ENCODE assay signal across 8 mouse cellular contexts in the genomic region with DNA sequence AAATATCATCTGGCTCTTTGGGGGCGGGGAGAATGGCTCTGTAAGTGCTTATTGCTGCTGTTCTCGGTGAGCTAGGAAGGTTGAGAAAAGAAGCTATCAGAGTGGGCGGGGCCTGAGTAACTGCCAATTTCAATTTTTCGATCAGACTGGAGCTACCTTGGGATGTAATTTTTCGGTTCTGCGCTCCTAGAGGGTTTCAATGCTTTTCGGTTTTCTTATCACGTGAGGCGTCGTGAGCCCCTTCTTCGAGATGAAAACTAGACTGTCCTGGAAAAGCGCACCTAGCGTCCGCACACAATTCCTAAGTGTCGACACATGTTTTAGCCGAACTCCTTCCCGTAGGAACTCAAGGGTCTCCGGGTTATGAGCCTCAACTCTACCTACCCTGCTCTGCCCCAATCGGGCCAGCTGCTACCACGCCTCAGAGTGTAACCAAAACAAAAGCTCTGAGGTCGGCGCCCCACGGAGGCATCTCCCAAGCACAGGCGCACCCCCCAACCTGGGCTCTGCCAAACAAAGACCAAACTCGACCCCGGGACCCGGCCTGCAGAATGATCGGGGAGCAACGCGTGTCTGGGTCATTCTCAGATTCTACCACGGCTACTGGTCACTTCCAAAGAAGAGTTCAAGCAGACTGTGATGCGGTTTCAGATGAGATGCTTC. TPM values are rescaled to one million over a fixed set of nuclear protein-coding genes. Genes with fewer than 3 reads are reported as not detected.
DNase-seq lines count a peak whose midpoint lies in the region; ATAC-seq and TF ChIP-seq lines count a peak whose summit lies in the region.

No protein-coding gene starts in this region.

- H3K9ac ChIP-seq in heart, postnatal 0 days (replicated peaks; ENCODE audit: low read depth, low read length), result peak overlapping the region; percentile 62
- peak overlapping the region; percentile 68 for H3K9ac ChIP-seq in lung, embryonic 16.5 days (ENCODE audit: low read length)

- H3K36me3 ChIP-seq in heart, postnatal 0 days (replicated peaks; ENCODE audit: control insufficient read depth, insufficient read depth, low read length), result no peaks in the 10 kb centered on the region; the same call in 1 of the 2 replicates
- H3K36me3 ChIP-seq in lung, embryonic 16.5 days (ENCODE audit: control insufficient read depth, insufficient read depth, low read length), result no peaks in the 10 kb centered on the region

- TF ChIP-seq POLR2A in embryonic fibroblast, embryonic 13.5 days (IDR thresholded peaks at IDR 0.05; ENCODE audit: low read depth, low read length), result no peak

- no peak overlapping the region for H3K27ac ChIP-seq in embryonic fibroblast, embryonic 13.5 days (ENCODE audit: insufficient read depth, low read length)
- peak overlapping the region; percentile 72 for H3K27ac ChIP-seq in heart, postnatal 0 days (ENCODE audit: low read depth)
- no peak overlapping the region for H3K27ac ChIP-seq in lung, embryonic 16.5 days (ENCODE audit: low read length)

- peak; percentile 59 to 65 for DNase-seq in CD8-positive naive resting alpha-beta T cell, adult 2 months (ENCODE audit: low read depth in 2 of 2, low spot score in 2 of 2)
- DNase-seq in adrenal gland, postnatal 10 days, result peak; percentile 53
- no peak for DNase-seq in heart, postnatal 0 days (ENCODE audit: low spot score)
- DNase-seq in layer of hippocampus, adult 8-10 months (ENCODE audit: low spot score in 2 of 2), result peak; percentile 23 to 39
- DNase-seq in right cerebral cortex, postnatal 10 days (ENCODE audit: low spot score in 2 of 2), result peak; percentile 64 to 68
- DNase-seq in urinary bladder, postnatal 25 days (ENCODE audit: low spot score), result peak; percentile 33

- no peaks in the 10 kb centered on the region for H3K27me3 ChIP-seq in heart, postnatal 0 days (ENCODE audit: control insufficient read depth, insufficient read depth, low read length)
- no peaks in the 10 kb centered on the region for H3K27me3 ChIP-seq in lung, embryonic 16.5 days (ENCODE audit: control insufficient read depth, insufficient read depth, low read depth, low read length)

- no peak for TF ChIP-seq EP300 in heart, postnatal 0 days (IDR thresholded peaks at IDR 0.05; ENCODE audit: low read depth)

- peak overlapping the region; percentile 89 for H3K4me3 ChIP-seq in embryonic fibroblast, embryonic 13.5 days (ENCODE audit: insufficient read depth, low read length)
- H3K4me3 ChIP-seq in heart, postnatal 0 days (ENCODE audit: low read depth, low read length), result peak overlapping the region; percentile 95
- peak overlapping the region; percentile 68 for H3K4me3 ChIP-seq in lung, embryonic 16.5 days (ENCODE audit: low read length)

- under 1% methylated on average over 32 of the region's 32 CpGs for WGBS in heart, postnatal 0 days
- under 1% methylated on average over 32 of the region's 32 CpGs for WGBS in lung, embryonic 16.5 days

- no peak for TF ChIP-seq CTCF in embryonic fibroblast, embryonic 13.5 days (IDR thresholded peaks at IDR 0.05; ENCODE audit: borderline replicate concordance, insufficient read depth, low read length)
- TF ChIP-seq CTCF in heart, postnatal 0 days (IDR thresholded peaks at IDR 0.05; ENCODE audit: low read depth), result no peak

- H3K4me1 ChIP-seq in embryonic fibroblast, embryonic 13.5 days (ENCODE audit: control insufficient read depth, insufficient read depth, low read length), result no peaks in the 10 kb centered on the region
- H3K4me1 ChIP-seq in heart, postnatal 0 days (ENCODE audit: control insufficient read depth, insufficient read depth), result no peaks in the 10 kb centered on the region
- no peaks in the 10 kb centered on the region for H3K4me1 ChIP-seq in lung, embryonic 16.5 days (replicated peaks; ENCODE audit: control insufficient read depth, insufficient read depth, low read length)

- H3K9me3 ChIP-seq in heart, postnatal 0 days (replicated peaks; ENCODE audit: control insufficient read depth, low read length), result no peaks in the 10 kb centered on the region
- no peaks in the 10 kb centered on the region for H3K9me3 ChIP-seq in lung, embryonic 16.5 days (ENCODE audit: control insufficient read depth, low read length)

- peak; percentile 25 for ATAC-seq in heart, postnatal 0 days (ENCODE audit: insufficient read depth, low read depth)
- peak; percentile 55 for ATAC-seq in lung, embryonic 16.5 days (ENCODE audit: low read depth)

- peak overlapping the region; percentile 95 for H3K4me2 ChIP-seq in heart, postnatal 0 days (ENCODE audit: low read depth, low read length)
- peak overlapping the region; percentile 73 for H3K4me2 ChIP-seq in lung, embryonic 16.5 days (ENCODE audit: low read depth, low read length)

RNA-seq across cellular contexts. Expression of a gene that starts 0.8 kb away (rescaled TPM):
- total RNA-seq in adrenal gland, postnatal 10 days (2021), result 1 to 10 TPM; 7.4 to 8.1 TPM
- polyA plus RNA-seq in embryonic fibroblast, embryonic 13.5 days (2011; ENCODE audit: insufficient read length, low read depth, missing spikeins), result 4.3 and 6.7 TPM in 2 replicates
- total RNA-seq in heart, postnatal 0 days (2014; rRNA removed; ENCODE audit: low replicate concordance), result 5.0 TPM in 2 replicates
- polyA plus RNA-seq in heart, postnatal 0 days (2015; fragmentation: Nextera tagmentation; extraction: Ambion mirVana), result 3.1 and 4.9 TPM in 2 replicates
- 10 to 100 TPM; 16.4 to 21.1 (median 18.9) TPM for total RNA-seq in layer of hippocampus, adult 8-10 months (2022)
- polyA plus RNA-seq in lung, embryonic 16.5 days (2015; fragmentation: Nextera tagmentation; extraction: Ambion mirVana), result 9.8 and 11.0 TPM in 2 replicates

RNA-seq across cellular contexts. Expression of a gene that starts 32.3 kb away (rescaled TPM):
- 100 to 1,000 TPM; 800 to 819 TPM for total RNA-seq in adrenal gland, postnatal 10 days (2021)
- polyA plus RNA-seq in embryonic fibroblast, embryonic 13.5 days (2011; ENCODE audit: insufficient read length, low read depth, missing spikeins), result 978 and 1,034 TPM in 2 replicates
- total RNA-seq in heart, postnatal 0 days (2014; rRNA removed; ENCODE audit: low replicate concordance), result 467 and 488 TPM in 2 replicates
- 617 and 635 TPM in 2 replicates for polyA plus RNA-seq in heart, postnatal 0 days (2015; fragmentation: Nextera tagmentation; extraction: Ambion mirVana)
- 100 to 1,000 TPM; 327 to 441 (median 373) TPM for total RNA-seq in layer of hippocampus, adult 8-10 months (2022)
- polyA plus RNA-seq in lung, embryonic 16.5 days (2015; fragmentation: Nextera tagmentation; extraction: Ambion mirVana), result 682 and 760 TPM in 2 replicates

RNA-seq across cellular contexts. Expression of a gene that starts 38.7 kb away (rescaled TPM):
- total RNA-seq in adrenal gland, postnatal 10 days (2021), result 1 to 10 TPM; 1.6 to 2.0 TPM
- polyA plus RNA-seq in embryonic fibroblast, embryonic 13.5 days (2011; ENCODE audit: insufficient read length, low read depth, missing spikeins), result 1.1 and 1.4 TPM in 2 replicates
- 0.08 TPM in 1 of 2 replicates, not detected in the other for total RNA-seq in heart, postnatal 0 days (2014; rRNA removed; ENCODE audit: low replicate concordance)
- polyA plus RNA-seq in heart, postnatal 0 days (2015; fragmentation: Nextera tagmentation; extraction: Ambion mirVana), result 0.20 and 0.21 TPM in 2 replicates
- 10 to 100 TPM; 12.6 to 13.0 (median 12.8) TPM for total RNA-seq in layer of hippocampus, adult 8-10 months (2022)
- 0.99 and 1.1 TPM in 2 replicates for polyA plus RNA-seq in lung, embryonic 16.5 days (2015; fragmentation: Nextera tagmentation; extraction: Ambion mirVana)

RNA-seq across cellular contexts. Expression of a gene that starts 39.9 kb away (rescaled TPM):
- total RNA-seq in adrenal gland, postnatal 10 days (2021), result 10 to 100 TPM; 17.0 to 17.7 TPM
- polyA plus RNA-seq in embryonic fibroblast, embryonic 13.5 days (2011; ENCODE audit: insufficient read length, low read depth, missing spikeins), result 15.5 and 15.9 TPM in 2 replicates
- 4.6 and 14.5 TPM in 2 replicates for total RNA-seq in heart, postnatal 0 days (2014; rRNA removed; ENCODE audit: low replicate concordance)
- polyA plus RNA-seq in heart, postnatal 0 days (2015; fragmentation: Nextera tagmentation; extraction: Ambion mirVana), result 6.7 and 7.6 TPM in 2 replicates
- total RNA-seq in layer of hippocampus, adult 8-10 months (2022), result 10 to 100 TPM; 45.7 to 56.3 (median 50.5) TPM
- polyA plus RNA-seq in lung, embryonic 16.5 days (2015; fragmentation: Nextera tagmentation; extraction: Ambion mirVana), result 18.3 and 18.7 TPM in 2 replicates

Comparison
In these comparisons a context has a peak if more than half of its experiments do, and no peak if none do; other contexts are left out.
1. RNA of a gene that starts 38.7 kb away (total RNA-seq): 12.6 to 13.0 TPM in layer of hippocampus, adult 8-10 months; 1.6 to 2.0 TPM in adrenal gland, postnatal 10 days and 0.08 TPM in heart, postnatal 0 days; every median in the first group is over 4 times any median in the second.
2. Peak in every context shown above with its lines, with median percentiles within 50 percentile points of each other: H3K4me3 ChIP-seq.